Mouse (Mus musculus): ENCODE measurements around the gene Map1lc3b. TPM values are rescaled to one million over a fixed set of nuclear protein-coding genes. Genes with fewer than 3 reads are reported as not detected.

Map1lc3b gene
- polyA plus RNA-seq, 1 experiment from 2014 or later = 192 TPM

- WGBS = 40% methylated on average over 7 of the region's 7 CpGs
- Histone ChIP-seq H3K4me1 (ENCODE audit: control insufficient read depth, insufficient read depth, low read length) (no peaks in the 10 kb centered on the region), H3K36me3 (ENCODE audit: control insufficient read depth, insufficient read depth, low read length) (peaks cover 24% of the 10 kb centered on the region), H3K4me3 (ENCODE audit: low read length) (no peak overlapping the region), H3K4me2 (ENCODE audit: low read depth, low read length) (no peak overlapping the region), H3K9me3 (ENCODE audit: control insufficient read depth, low read length) (no peaks in the 10 kb centered on the region), H3K27ac (ENCODE audit: low read length) (no peak overlapping the region), H3K27me3 (replicated peaks; ENCODE audit: control insufficient read depth, insufficient read depth, low read length) (no peaks in the 10 kb centered on the region), H3K9ac (ENCODE audit: low read depth, low read length) (no peak overlapping the region)
- peak; percentile 78 for ATAC-seq
Measured at GRCm38 (mm10) chr8:121598892-121599291, 8.7 kb downstream of the Map1lc3b start.

DNA sequence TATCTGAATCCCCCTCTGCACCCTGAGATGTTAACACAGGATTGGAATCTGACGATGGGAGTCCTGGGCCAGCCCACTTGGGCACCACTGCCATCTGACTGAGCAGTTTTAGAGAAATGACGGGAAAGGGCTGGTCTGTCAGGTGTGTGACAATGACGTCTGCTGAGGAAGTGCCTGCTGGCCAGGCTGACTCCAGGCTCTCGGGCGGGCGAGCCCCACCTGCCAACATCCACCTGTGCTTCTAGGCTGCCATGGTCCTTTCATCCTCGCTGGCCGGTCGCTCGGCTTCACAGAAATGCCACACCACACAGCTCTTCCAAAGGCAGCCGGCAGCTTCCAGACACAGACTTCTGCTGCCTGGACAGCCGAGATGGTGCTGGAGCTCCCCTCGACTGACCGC, 9.7 kb downstream of the Map1lc3b start:
- no peaks in the 10 kb centered on the region for H3K9me3 ChIP-seq (ENCODE audit: control insufficient read depth, low read length)
- peaks cover 28% of the 10 kb centered on the region for H3K36me3 ChIP-seq (ENCODE audit: control insufficient read depth, insufficient read depth, low read length)
- 86% methylated on average over 14 of the region's 14 CpGs for WGBS
- ATAC-seq = no peak
- no peaks in the 10 kb centered on the region for H3K27me3 ChIP-seq (replicated peaks; ENCODE audit: control insufficient read depth, insufficient read depth, low read length)
- no peak overlapping the region for H3K4me3 ChIP-seq (ENCODE audit: low read length)
- H3K4me1 ChIP-seq (ENCODE audit: control insufficient read depth, insufficient read depth, low read length) = no peaks in the 10 kb centered on the region
- no peak overlapping the region for H3K9ac ChIP-seq (ENCODE audit: low read depth, low read length)
- H3K27ac ChIP-seq (ENCODE audit: low read length) = no peak overlapping the region
- H3K4me2 ChIP-seq (ENCODE audit: low read depth, low read length) = no peak overlapping the region

DNA sequence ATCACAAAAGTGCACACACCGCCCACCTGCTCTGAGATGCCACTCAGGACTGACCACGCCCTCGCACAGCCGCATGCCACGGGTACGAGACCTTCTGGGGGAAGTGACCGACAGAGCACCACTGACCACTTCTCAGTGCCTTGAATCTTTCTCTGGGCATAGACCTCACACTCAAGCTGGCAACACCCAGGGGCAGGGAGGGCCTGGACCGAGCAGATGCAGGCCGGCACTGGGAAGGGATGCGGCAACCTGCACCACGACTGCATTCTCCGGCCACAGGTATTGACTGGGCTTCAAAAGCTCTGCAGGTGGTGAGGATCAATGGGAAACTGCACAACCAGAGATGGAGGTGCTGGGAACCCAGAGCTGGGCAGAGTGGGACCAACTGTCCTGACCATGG, 12.2 kb downstream of the Map1lc3b start:
- WGBS = 93% methylated on average over 12 of the region's 12 CpGs
- H3K36me3 ChIP-seq (ENCODE audit: control insufficient read depth, insufficient read depth, low read length) = peaks cover 24% of the 10 kb centered on the region
- H3K4me1 ChIP-seq (ENCODE audit: control insufficient read depth, insufficient read depth, low read length) = no peaks in the 10 kb centered on the region
- ATAC-seq = no peak
- no peaks in the 10 kb centered on the region for H3K9me3 ChIP-seq (ENCODE audit: control insufficient read depth, low read length)
- no peak overlapping the region for H3K4me2 ChIP-seq (ENCODE audit: low read depth, low read length)
- H3K27me3 ChIP-seq (replicated peaks; ENCODE audit: control insufficient read depth, insufficient read depth, low read length) = no peaks in the 10 kb centered on the region
- H3K9ac ChIP-seq (ENCODE audit: low read depth, low read length) = no peak overlapping the region
- no peak overlapping the region for H3K4me3 ChIP-seq (ENCODE audit: low read length)
- H3K27ac ChIP-seq (ENCODE audit: low read length) = no peak overlapping the region

DNA sequence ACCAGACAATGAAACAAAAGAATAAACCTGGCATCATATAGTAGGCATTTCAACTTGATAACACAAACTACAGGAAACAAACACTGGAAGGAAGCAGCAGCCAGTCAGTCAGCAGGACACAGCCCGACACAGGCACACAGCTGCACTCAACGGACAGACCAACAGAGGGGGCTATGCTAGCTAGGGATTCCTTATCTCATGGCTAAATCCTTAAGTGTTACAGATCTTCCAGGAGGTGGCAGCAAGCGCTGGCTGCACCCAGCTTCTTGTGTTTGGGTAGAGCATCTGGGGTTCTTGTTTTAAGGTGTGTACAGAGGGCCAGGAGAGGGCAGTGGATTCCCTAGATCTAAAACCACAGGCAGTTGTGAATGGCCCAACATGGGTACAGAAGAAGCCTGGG, 12.7 kb downstream of the Map1lc3b start:
- Histone ChIP-seq H3K27me3 (replicated peaks; ENCODE audit: control insufficient read depth, insufficient read depth, low read length) (no peaks in the 10 kb centered on the region), H3K36me3 (ENCODE audit: control insufficient read depth, insufficient read depth, low read length) (peaks cover 24% of the 10 kb centered on the region), H3K4me1 (ENCODE audit: control insufficient read depth, insufficient read depth, low read length) (no peaks in the 10 kb centered on the region), H3K4me2 (ENCODE audit: low read depth, low read length) (no peak overlapping the region), H3K9ac (ENCODE audit: low read depth, low read length) (no peak overlapping the region), H3K27ac (ENCODE audit: low read length) (no peak overlapping the region), H3K9me3 (ENCODE audit: control insufficient read depth, low read length) (no peaks in the 10 kb centered on the region), H3K4me3 (ENCODE audit: low read length) (no peak overlapping the region)
- 23% methylated on average over 3 of the region's 3 CpGs for WGBS
- ATAC-seq = peak; percentile 26; the same call in 1 of the 2 replicates

DNA sequence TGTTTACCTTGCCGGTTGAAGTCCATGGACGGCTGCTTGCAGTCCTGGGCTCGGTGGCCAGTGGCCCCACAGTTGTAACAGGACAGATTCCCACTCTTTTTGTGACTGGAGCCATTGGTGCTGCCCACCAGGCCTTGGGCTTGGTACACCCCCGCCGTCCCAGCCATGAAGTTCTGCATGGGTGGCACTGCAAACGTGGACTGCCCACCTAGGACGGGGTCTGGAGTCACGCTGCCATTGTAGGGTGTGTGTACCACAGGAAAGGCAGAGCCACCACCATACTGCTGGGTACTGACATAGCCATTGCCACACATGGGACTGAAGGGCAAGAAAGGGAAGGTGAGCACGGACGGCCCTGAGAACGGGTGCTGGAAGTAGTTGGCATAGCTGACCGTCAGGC, 13.6 kb downstream of the Map1lc3b start:
- Histone ChIP-seq H3K27ac (ENCODE audit: low read length) (no peak overlapping the region), H3K4me3 (ENCODE audit: low read length) (no peak overlapping the region), H3K9me3 (ENCODE audit: control insufficient read depth, low read length) (no peaks in the 10 kb centered on the region), H3K4me2 (ENCODE audit: low read depth, low read length) (no peak overlapping the region), H3K27me3 (replicated peaks; ENCODE audit: control insufficient read depth, insufficient read depth, low read length) (no peaks in the 10 kb centered on the region), H3K36me3 (ENCODE audit: control insufficient read depth, insufficient read depth, low read length) (peaks cover 27% of the 10 kb centered on the region), H3K9ac (ENCODE audit: low read depth, low read length) (no peak overlapping the region), H3K4me1 (ENCODE audit: control insufficient read depth, insufficient read depth, low read length) (no peaks in the 10 kb centered on the region)
- WGBS = 95% methylated on average over 12 of the region's 12 CpGs
- ATAC-seq = no peak

GRCm38 (mm10) chr8:121607661-121608060, 17.5 kb downstream of the Map1lc3b start:
- H3K9me3 ChIP-seq (ENCODE audit: control insufficient read depth, low read length) = no peaks in the 10 kb centered on the region
- H3K4me3 ChIP-seq (ENCODE audit: low read length) = no peak overlapping the region
- no peak overlapping the region for H3K9ac ChIP-seq (ENCODE audit: low read depth, low read length)
- no peak overlapping the region for H3K4me2 ChIP-seq (ENCODE audit: low read depth, low read length)
- H3K36me3 ChIP-seq (ENCODE audit: control insufficient read depth, insufficient read depth, low read length) = peaks cover 30% of the 10 kb centered on the region
- no peaks in the 10 kb centered on the region for H3K4me1 ChIP-seq (ENCODE audit: control insufficient read depth, insufficient read depth, low read length)
- H3K27me3 ChIP-seq (replicated peaks; ENCODE audit: control insufficient read depth, insufficient read depth, low read length) = no peaks in the 10 kb centered on the region
- no peak overlapping the region for H3K27ac ChIP-seq (ENCODE audit: low read length)
- whole genome bisulfite sequencing = 79% methylated on average over 5 of the region's 5 CpGs
- no peak for ATAC-seq

- Histone ChIP-seq H3K9ac (ENCODE audit: low read depth, low read length) (no peak overlapping the region), H3K27ac (ENCODE audit: low read length) (no peak overlapping the region), H3K4me1 (ENCODE audit: control insufficient read depth, insufficient read depth, low read length) (no peaks in the 10 kb centered on the region), H3K4me2 (ENCODE audit: low read depth, low read length) (no peak overlapping the region), H3K9me3 (ENCODE audit: control insufficient read depth, low read length) (no peaks in the 10 kb centered on the region), H3K4me3 (ENCODE audit: low read length) (no peak overlapping the region), H3K36me3 (ENCODE audit: control insufficient read depth, insufficient read depth, low read length) (peaks cover 24% of the 10 kb centered on the region), H3K27me3 (replicated peaks; ENCODE audit: control insufficient read depth, insufficient read depth, low read length) (no peaks in the 10 kb centered on the region)
- 91% methylated on average over 15 of the region's 15 CpGs for WGBS
- ATAC-seq = no peak
Measured at GRCm38 (mm10) chr8:121609251-121609650, 19.1 kb downstream of the Map1lc3b start.

DNA sequence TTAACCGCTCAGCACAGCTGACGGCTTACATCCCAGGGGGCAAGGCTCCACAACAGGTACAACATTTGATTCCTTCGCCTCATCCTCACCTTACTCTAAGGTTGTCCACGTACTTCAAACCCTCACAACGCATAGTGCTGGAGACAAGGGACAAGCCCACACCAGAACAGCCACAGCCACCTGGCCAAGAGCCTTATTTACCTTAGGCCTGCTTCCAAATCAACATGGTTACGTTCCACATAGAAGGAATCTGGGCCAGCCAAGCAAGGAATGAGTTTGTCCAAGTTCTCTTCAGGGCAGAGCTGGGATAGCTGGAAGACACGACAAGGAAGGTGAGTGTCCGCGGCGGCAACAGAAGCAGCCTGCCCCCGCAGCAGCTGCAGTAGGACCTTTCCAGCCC, 19.8 kb downstream of the Map1lc3b start:
- Histone ChIP-seq H3K36me3 (ENCODE audit: control insufficient read depth, insufficient read depth, low read length) (peaks cover 18% of the 10 kb centered on the region), H3K9ac (ENCODE audit: low read depth, low read length) (no peak overlapping the region)
- no peak for ATAC-seq

GRCm38 (mm10) chr8:121613419-121613818, 23.3 kb downstream of the Map1lc3b start:
- Histone ChIP-seq H3K36me3 (ENCODE audit: control insufficient read depth, insufficient read depth, low read length) (peaks cover 7% of the 10 kb centered on the region), H3K4me1 (ENCODE audit: control insufficient read depth, insufficient read depth, low read length) (no peaks in the 10 kb centered on the region)

More for the DNA sequence above, 19.8 kb downstream of the Map1lc3b start:
- Histone ChIP-seq H3K27ac (ENCODE audit: low read length) (no peak overlapping the region), H3K27me3 (replicated peaks; ENCODE audit: control insufficient read depth, insufficient read depth, low read length) (no peaks in the 10 kb centered on the region), H3K4me1 (ENCODE audit: control insufficient read depth, insufficient read depth, low read length) (no peaks in the 10 kb centered on the region), H3K4me3 (ENCODE audit: low read length) (no peak overlapping the region), H3K4me2 (ENCODE audit: low read depth, low read length) (no peak overlapping the region), H3K9me3 (ENCODE audit: control insufficient read depth, low read length) (no peaks in the 10 kb centered on the region)
- WGBS = 88% methylated on average over 11 of the region's 11 CpGs

DNA sequence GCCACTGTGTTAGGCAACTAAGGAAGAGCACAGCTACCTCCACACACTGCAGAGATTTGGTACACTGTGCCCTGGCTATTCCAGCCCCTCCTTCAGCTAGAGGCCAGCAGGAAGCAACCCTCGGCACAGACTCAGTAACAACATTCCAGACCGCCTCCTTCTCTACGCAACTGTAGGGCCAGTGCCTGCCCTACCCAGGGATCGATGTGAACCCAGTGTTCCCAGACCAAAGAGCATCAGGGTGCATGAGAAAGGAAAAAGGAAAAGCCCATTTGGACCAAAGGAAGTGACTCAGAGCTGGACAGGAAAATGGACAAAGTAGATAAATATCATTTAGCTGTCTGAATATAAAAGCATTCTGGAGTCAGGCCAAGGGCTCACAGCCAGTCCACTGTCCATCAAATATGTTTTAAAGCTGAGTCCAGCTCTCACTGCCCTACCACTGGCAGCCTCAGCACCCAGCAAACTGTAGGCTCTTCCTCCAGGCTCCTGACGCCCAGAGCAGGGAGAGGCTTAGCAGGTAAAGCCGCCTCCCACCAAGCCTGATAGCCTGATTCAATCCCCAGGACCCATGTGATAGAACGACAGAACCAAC, 29.3 kb downstream of the Map1lc3b start:
- H3K9me3 ChIP-seq (ENCODE audit: control insufficient read depth, low read length) = no peaks in the 10 kb centered on the region
- H3K4me2 ChIP-seq (ENCODE audit: low read depth, low read length) = no peak overlapping the region
- ATAC-seq = peak; percentile 83
- WGBS = 49% methylated on average over 7 of the region's 7 CpGs
- H3K4me1 ChIP-seq (ENCODE audit: control insufficient read depth, insufficient read depth, low read length) = peaks cover 25% of the 10 kb centered on the region
- no peak overlapping the region for H3K4me3 ChIP-seq (ENCODE audit: low read length)
- H3K27me3 ChIP-seq (replicated peaks; ENCODE audit: control insufficient read depth, insufficient read depth, low read length) = no peaks in the 10 kb centered on the region
- H3K9ac ChIP-seq (ENCODE audit: low read depth, low read length) = no peak overlapping the region
- no peaks in the 10 kb centered on the region; the same call in 1 of the 2 replicates for H3K36me3 ChIP-seq (ENCODE audit: control insufficient read depth, insufficient read depth, low read length)
- peak overlapping the region; percentile 68 for H3K27ac ChIP-seq (ENCODE audit: low read length)

More at GRCm38 (mm10) chr8:121613419-121613818, 23.3 kb downstream of the Map1lc3b start:
- H3K9me3 ChIP-seq (ENCODE audit: control insufficient read depth, low read length) = no peaks in the 10 kb centered on the region
- H3K27ac ChIP-seq (ENCODE audit: low read length) = no peak overlapping the region
- ATAC-seq = no peak
- no peak overlapping the region for H3K4me2 ChIP-seq (ENCODE audit: low read depth, low read length)
- no peak overlapping the region for H3K9ac ChIP-seq (ENCODE audit: low read depth, low read length)
- H3K4me3 ChIP-seq (ENCODE audit: low read length) = no peak overlapping the region
- no peaks in the 10 kb centered on the region for H3K27me3 ChIP-seq (replicated peaks; ENCODE audit: control insufficient read depth, insufficient read depth, low read length)
